Mouse (Mus musculus) bone marrow, adult 2 months (tissue): ENCODE data around the gene Mrps16.

Source experiments
- CTCF ChIP-seq: fragments of 200-500 bp; IDR thresholded peaks from 2 replicates; pipeline ENCODE4 v1.5.1; 2011; ENCODE audit warnings: low read length, control low read depth; ENCODE audit not compliant: control insufficient read depth, insufficient read depth
- POLR2A ChIP-seq: fragments of 200-500 bp; IDR thresholded peaks from 2 replicates; pipeline ENCODE4 v1.6.1; 2011; ENCODE audit warnings: low read depth, mild to moderate bottlenecking, control low read depth, low read length, borderline replicate concordance; ENCODE audit not compliant: control insufficient read depth

- TF ChIP-seq CTCF = no peak
- no peak for TF ChIP-seq POLR2A
Measured at GRCm38 (mm10) chr14:20442252-20442651, 48.8 kb upstream of the Mrps16 start.
